8 mouse cellular contexts compared by ENCODE assay signal in the genomic region with DNA sequence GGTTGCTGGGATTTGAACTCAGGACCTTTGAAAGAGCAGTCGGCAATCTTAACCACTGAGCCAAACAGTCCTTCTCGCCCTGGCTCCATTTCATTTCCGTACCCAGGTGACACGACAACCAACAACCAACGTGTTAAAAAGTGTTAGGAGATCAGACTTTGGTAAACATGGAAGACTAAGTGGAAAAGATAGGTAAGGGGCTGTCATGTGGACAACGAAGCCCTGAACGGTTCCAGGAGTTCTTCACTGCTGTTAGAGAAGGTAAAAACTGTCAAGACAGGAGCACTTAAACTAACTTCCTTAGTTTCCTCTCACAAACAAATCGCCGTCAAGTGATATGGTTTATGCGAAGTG. TPM values are rescaled to one million over a fixed set of nuclear protein-coding genes. Genes with fewer than 3 reads are reported as not detected.
DNase-seq lines count a peak whose midpoint lies in the region; ATAC-seq and TF ChIP-seq lines count a peak whose summit lies in the region.

No protein-coding gene starts in this region.

- TF ChIP-seq CTCF in kidney, postnatal 0 days (IDR thresholded peaks at IDR 0.05; ENCODE audit: low read depth), result no peak

- no peak for DNase-seq in kidney, postnatal 0 days (ENCODE audit: low spot score)
- no peak for DNase-seq in kidney, postnatal 36 days
- DNase-seq in embryonic facial prominence, embryonic 10.5 days (ENCODE audit: low spot score), result no peak
- no peak for DNase-seq in retina, embryonic 14.5 days (ENCODE audit: low spot score)
- DNase-seq in gastrocnemius, postnatal 10 days, result no peak
- DNase-seq in cerebellum, postnatal 10 days, result no peak

- WGBS in kidney, postnatal 0 days, result 22% methylated on average over 10 of the region's 10 CpGs
- 28% methylated on average over 10 of the region's 10 CpGs for WGBS in embryonic facial prominence, embryonic 10.5 days
- 25% methylated on average over 10 of the region's 10 CpGs for WGBS in hindbrain, embryonic 16.5 days
- WGBS in midbrain, embryonic 16.5 days, result 24% methylated on average over 10 of the region's 10 CpGs

- no peaks in the 10 kb centered on the region for H3K9me3 ChIP-seq in kidney, postnatal 0 days (replicated peaks; ENCODE audit: low read length)
- H3K9me3 ChIP-seq in embryonic facial prominence, embryonic 10.5 days, result no peaks in the 10 kb centered on the region
- H3K9me3 ChIP-seq in hindbrain, embryonic 16.5 days (ENCODE audit: control insufficient read depth, low read length), result no peaks in the 10 kb centered on the region
- H3K9me3 ChIP-seq in midbrain, embryonic 16.5 days (replicated peaks; ENCODE audit: control insufficient read depth, low read length, poor library complexity, severe bottlenecking), result no peaks in the 10 kb centered on the region

- H3K27me3 ChIP-seq in kidney, postnatal 0 days (ENCODE audit: insufficient read depth, low read length), result no peaks in the 10 kb centered on the region
- no peaks in the 10 kb centered on the region for H3K27me3 ChIP-seq in embryonic facial prominence, embryonic 10.5 days (replicated peaks; ENCODE audit: low read depth, poor library complexity, severe bottlenecking)
- no peaks in the 10 kb centered on the region for H3K27me3 ChIP-seq in hindbrain, embryonic 16.5 days (replicated peaks; ENCODE audit: control insufficient read depth, insufficient read depth, low read length)
- H3K27me3 ChIP-seq in midbrain, embryonic 16.5 days (ENCODE audit: control insufficient read depth, insufficient read depth, low read depth, low read length), result no peaks in the 10 kb centered on the region

- H3K36me3 ChIP-seq in kidney, postnatal 0 days (ENCODE audit: insufficient read depth, low read length), result no peaks in the 10 kb centered on the region
- no peaks in the 10 kb centered on the region for H3K36me3 ChIP-seq in embryonic facial prominence, embryonic 10.5 days (replicated peaks)
- H3K36me3 ChIP-seq in hindbrain, embryonic 16.5 days (ENCODE audit: control insufficient read depth, insufficient read depth, low read length), result no peaks in the 10 kb centered on the region
- no peaks in the 10 kb centered on the region for H3K36me3 ChIP-seq in midbrain, embryonic 16.5 days (ENCODE audit: control insufficient read depth, insufficient read depth, low read length)

- H3K9ac ChIP-seq in kidney, postnatal 0 days (ENCODE audit: low read depth, low read length), result peak overlapping the region; percentile 83; the same call in 1 of the 2 replicates
- peak overlapping the region; percentile 96 for H3K9ac ChIP-seq in hindbrain, embryonic 16.5 days (ENCODE audit: low read depth, low read length)
- peak overlapping the region; percentile 95 for H3K9ac ChIP-seq in midbrain, embryonic 16.5 days (ENCODE audit: low read depth, low read length)

- H3K4me2 ChIP-seq in kidney, postnatal 0 days (ENCODE audit: low read length), result peak overlapping the region; percentile 68
- peak overlapping the region; percentile 64 for H3K4me2 ChIP-seq in hindbrain, embryonic 16.5 days (ENCODE audit: low read length)
- H3K4me2 ChIP-seq in midbrain, embryonic 16.5 days (ENCODE audit: low read length), result peak overlapping the region; percentile 62

- H3K4me3 ChIP-seq in kidney, postnatal 0 days (replicated peaks; ENCODE audit: low read depth, low read length), result peak overlapping the region; percentile 78
- H3K4me3 ChIP-seq in embryonic facial prominence, embryonic 10.5 days, result peak overlapping the region; percentile 88
- H3K4me3 ChIP-seq in hindbrain, embryonic 16.5 days (ENCODE audit: low read length), result peak overlapping the region; percentile 99
- H3K4me3 ChIP-seq in midbrain, embryonic 16.5 days (ENCODE audit: low read depth, low read length), result peak overlapping the region; percentile 93

- H3K27ac ChIP-seq in kidney, postnatal 0 days, result peak overlapping the region; percentile 92
- H3K27ac ChIP-seq in embryonic facial prominence, embryonic 10.5 days (replicated peaks), result peak overlapping the region; percentile 93
- H3K27ac ChIP-seq in hindbrain, embryonic 16.5 days (ENCODE audit: low read depth, low read length), result peak overlapping the region; percentile 85
- peak overlapping the region; percentile 93 for H3K27ac ChIP-seq in midbrain, embryonic 16.5 days (ENCODE audit: low read length)

- ATAC-seq in kidney, postnatal 0 days (replicated peaks; ENCODE audit: low FRiP score, low read depth), result no peak
- ATAC-seq in hindbrain, embryonic 16.5 days, result no peak
- 0 out of 2 replicates have a peak, but pooled peaks have one; percentile 0 for ATAC-seq in midbrain, embryonic 16.5 days

- H3K4me1 ChIP-seq in kidney, postnatal 0 days (replicated peaks; ENCODE audit: insufficient read depth, low read length), result no peaks in the 10 kb centered on the region; the same call in 1 of the 2 replicates
- peaks cover 17% of the 10 kb centered on the region; the same call in 1 of the 2 replicates for H3K4me1 ChIP-seq in embryonic facial prominence, embryonic 10.5 days
- peaks cover 15% of the 10 kb centered on the region for H3K4me1 ChIP-seq in hindbrain, embryonic 16.5 days (ENCODE audit: control insufficient read depth, insufficient read depth, low read depth, low read length)
- H3K4me1 ChIP-seq in midbrain, embryonic 16.5 days (ENCODE audit: control insufficient read depth, insufficient read depth, low read length), result peaks cover 28% of the 10 kb centered on the region

RNA-seq across cellular contexts. Expression of a gene that starts 0.3 kb away (rescaled TPM):
- polyA plus RNA-seq in kidney, postnatal 0 days (2015; fragmentation: Nextera tagmentation; extraction: Ambion mirVana), result 3.0 and 3.3 TPM in 2 replicates
- 1.6 and 2.1 TPM in 2 replicates for polyA plus RNA-seq in embryonic facial prominence, embryonic 10.5 days (2016; fragmentation: Nextera tagmentation; extraction: Ambion mirVana)
- polyA plus RNA-seq in hindbrain, embryonic 16.5 days (2015; fragmentation: Nextera tagmentation; extraction: Ambion mirVana), result 5.6 and 5.8 TPM in 2 replicates
- 5.4 TPM in 2 replicates for polyA plus RNA-seq in midbrain, embryonic 16.5 days (2015; fragmentation: Nextera tagmentation; extraction: Ambion mirVana)
- 1 to 10 TPM; 4.2 to 5.3 TPM for total RNA-seq in gastrocnemius, postnatal 10 days (2021)

RNA-seq across cellular contexts. Expression of a gene that starts 17.0 kb away (rescaled TPM):
- 4.7 and 4.8 TPM in 2 replicates for polyA plus RNA-seq in kidney, postnatal 0 days (2015; fragmentation: Nextera tagmentation; extraction: Ambion mirVana)
- polyA plus RNA-seq in embryonic facial prominence, embryonic 10.5 days (2016; fragmentation: Nextera tagmentation; extraction: Ambion mirVana), result 11.1 and 12.7 TPM in 2 replicates
- 3.3 and 4.2 TPM in 2 replicates for polyA plus RNA-seq in hindbrain, embryonic 16.5 days (2015; fragmentation: Nextera tagmentation; extraction: Ambion mirVana)
- polyA plus RNA-seq in midbrain, embryonic 16.5 days (2015; fragmentation: Nextera tagmentation; extraction: Ambion mirVana), result 4.7 and 5.4 TPM in 2 replicates
- 1 to 10 TPM; 6.1 to 8.3 TPM for total RNA-seq in gastrocnemius, postnatal 10 days (2021)
